8 mouse cellular contexts compared by ENCODE assay signal in the genomic region with DNA sequence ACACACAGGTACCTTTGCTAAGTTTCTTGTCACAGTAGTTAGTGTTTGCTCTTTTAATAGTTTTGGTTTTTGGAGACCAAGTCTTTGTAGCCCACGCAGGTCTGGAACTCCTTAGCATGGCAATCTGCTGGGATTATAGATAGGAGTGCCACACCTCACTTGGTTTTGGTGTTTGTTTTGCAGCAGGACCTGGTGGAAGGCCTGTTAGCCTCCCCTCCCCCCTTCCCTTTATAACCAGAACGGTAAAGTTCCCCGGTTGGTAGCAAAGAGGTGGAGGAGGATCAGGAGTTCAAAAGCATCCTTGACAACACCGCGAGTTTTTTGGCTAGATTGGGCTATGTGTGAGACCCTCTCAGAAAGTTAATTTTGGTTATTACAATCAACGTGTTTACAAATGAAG. TPM values are rescaled to one million over a fixed set of nuclear protein-coding genes. Genes with fewer than 3 reads are reported as not detected.
DNase-seq lines count a peak whose midpoint lies in the region; ATAC-seq and TF ChIP-seq lines count a peak whose summit lies in the region.

No protein-coding gene starts in this region.

- H3K9ac ChIP-seq in heart, embryonic 16.5 days (ENCODE audit: low read length), result no peak overlapping the region
- peak overlapping the region; percentile 71 for H3K9ac ChIP-seq in liver, embryonic 14.5 days (replicated peaks)

- no peaks in the 10 kb centered on the region for H3K27me3 ChIP-seq in heart, embryonic 16.5 days (ENCODE audit: control insufficient read depth, insufficient read depth, low read length)
- H3K27me3 ChIP-seq in G1E (ENCODE audit: insufficient read depth, low read length), result no peaks in the 10 kb centered on the region
- H3K27me3 ChIP-seq in liver, embryonic 14.5 days (ENCODE audit: control insufficient read depth, insufficient read depth, low read length), result no peaks in the 10 kb centered on the region

- intact Hi-C loops in heart, postnatal 10 days (cut with DNase I), result no loop called here
- intact Hi-C loops in left cerebral cortex, adult 2 months (cut with DNase I), result no loop called here

- WGBS in heart, embryonic 16.5 days, result 80% methylated on average over 6 of the region's 6 CpGs
- 53% methylated on average over 6 of the region's 6 CpGs for WGBS in liver, embryonic 14.5 days (ENCODE audit: insufficient replicate concordance)

- H3K27ac ChIP-seq in heart, embryonic 16.5 days (ENCODE audit: low read length), result peak overlapping the region; percentile 41; the same call in 1 of the 2 replicates
- H3K27ac ChIP-seq in liver, embryonic 14.5 days, result peak overlapping the region; percentile 99
- no peak overlapping the region for H3K27ac ChIP-seq in left cerebral cortex, adult 2 months

- peaks cover 31% of the 10 kb centered on the region for H3K4me1 ChIP-seq in heart, embryonic 16.5 days (ENCODE audit: control insufficient read depth, insufficient read depth, low read length)
- peaks cover 76% of the 10 kb centered on the region for H3K4me1 ChIP-seq in G1E (ENCODE audit: insufficient read depth, low read depth, low read length)
- peaks cover 63 to 75% of the 10 kb centered on the region in 2 experiments for H3K4me1 ChIP-seq in liver, embryonic 14.5 days (replicated peaks; ENCODE audit: control insufficient read depth in 2 of 2, insufficient read depth in 2 of 2, low read length in 1 of 2)

- peaks cover 22% of the 10 kb centered on the region for H3K36me3 ChIP-seq in heart, embryonic 16.5 days (ENCODE audit: control insufficient read depth, insufficient read depth)
- peaks cover 63% of the 10 kb centered on the region for H3K36me3 ChIP-seq in G1E (replicated peaks)
- H3K36me3 ChIP-seq in liver, embryonic 14.5 days (replicated peaks; ENCODE audit: control insufficient read depth, insufficient read depth, low read depth), result peaks cover 51% of the 10 kb centered on the region

- H3K9me3 ChIP-seq in heart, embryonic 16.5 days (replicated peaks; ENCODE audit: control insufficient read depth, low read length), result no peaks in the 10 kb centered on the region
- no peaks in the 10 kb centered on the region for H3K9me3 ChIP-seq in G1E (replicated peaks)
- no peaks in the 10 kb centered on the region for H3K9me3 ChIP-seq in liver, embryonic 14.5 days (ENCODE audit: control insufficient read depth, low read length)

- no peak for ATAC-seq in cerebellum, adult (ENCODE audit: insufficient number of reproducible peaks, low FRiP score, low TSS enrichment)
- ATAC-seq in heart, embryonic 16.5 days (replicated peaks; ENCODE audit: extremely low read depth, insufficient read depth, low FRiP score), result no peak
- no peak for ATAC-seq in G1E (ENCODE audit: extremely low read depth, insufficient number of reproducible peaks, low FRiP score, poor library complexity, severe bottlenecking)
- ATAC-seq in liver, embryonic 14.5 days (ENCODE audit: insufficient read depth), result no peak

- TF ChIP-seq CTCF in G1E (IDR thresholded peaks at IDR 0.05; ENCODE audit: low read depth, low read length), result no peak
- no peak for TF ChIP-seq CTCF in liver, embryonic 14.5 days (IDR thresholded peaks at IDR 0.05; ENCODE audit: low read depth)
- no peak for TF ChIP-seq CTCF in left cerebral cortex, adult 2 months (IDR thresholded peaks at IDR 0.05)

- peak; percentile 60 for DNase-seq in cerebellum, adult 9-10 months
- no peak for DNase-seq in heart, postnatal 10 days
- DNase-seq in G1E (ENCODE audit: low spot score), result no peak
- DNase-seq in liver, embryonic 14.5 days (ENCODE audit: low read depth in 3 of 3, low spot score in 3 of 3), result peak in 1 of 3 experiments; percentile 30
- DNase-seq in right cerebral cortex, postnatal 25 days, result no peak
- DNase-seq in left cerebral cortex, adult 2 months (ENCODE audit: extremely low spot score in 1 of 2, low spot score in 2 of 2), result no peak

- no peak overlapping the region for H3K4me3 ChIP-seq in heart, embryonic 16.5 days (ENCODE audit: low read length)
- H3K4me3 ChIP-seq in G1E (ENCODE audit: low read depth, low read length), result peak overlapping the region; percentile 20; the same call in 1 of the 2 replicates
- H3K4me3 ChIP-seq in liver, embryonic 14.5 days (ENCODE audit: insufficient read depth in 1 of 2, low read depth in 2 of 2, low read length in 2 of 2), result peak overlapping the region; percentile 26 to 75
- H3K4me3 ChIP-seq in left cerebral cortex, adult 2 months, result no peak overlapping the region

- TF ChIP-seq EP300 in liver, embryonic 14.5 days (IDR thresholded peaks at IDR 0.05; ENCODE audit: low read depth), result 0 out of 2 replicates have a peak, but pooled peaks have one; percentile 4

- H3K4me2 ChIP-seq in heart, embryonic 16.5 days (ENCODE audit: low read depth, low read length), result no peak overlapping the region
- peak overlapping the region; percentile 93 for H3K4me2 ChIP-seq in liver, embryonic 14.5 days (ENCODE audit: low read depth)

RNA-seq across cellular contexts. Expression of a gene that starts 6.2 kb away (rescaled TPM):
- polyA plus RNA-seq in heart, embryonic 16.5 days (2015; fragmentation: Nextera tagmentation; extraction: Ambion mirVana), result 340 and 355 TPM in 2 replicates
- 100 to 1,000 TPM; 195 to 202 TPM for total RNA-seq in heart, postnatal 10 days (2021)
- total RNA-seq in G1E (2014; fragmentation: Nextera tagmentation), result 68.2 and 118 TPM in 2 replicates
- 115 and 129 TPM in 2 replicates for total RNA-seq in G1E (2017)
- 116 and 137 TPM in 2 replicates for polyA plus RNA-seq in G1E (2012)
- polyA plus RNA-seq in liver, embryonic 14.5 days (2012; rRNA removed), result 109 and 121 TPM in 2 replicates
- 165 and 178 TPM in 2 replicates for polyA plus RNA-seq in liver, embryonic 14.5 days (2014; fragmentation: Nextera tagmentation; extraction: Ambion mirVana)
- 100 to 1,000 TPM; 137 to 141 TPM for total RNA-seq in left cerebral cortex, adult 2 months (2021)

RNA-seq across cellular contexts. Expression of a gene that starts 6.2 kb away (rescaled TPM):
- 8.1 and 9.4 TPM in 2 replicates for polyA plus RNA-seq in heart, embryonic 16.5 days (2015; fragmentation: Nextera tagmentation; extraction: Ambion mirVana)
- total RNA-seq in heart, postnatal 10 days (2021), result 1 to 10 TPM; 2.8 to 3.2 TPM
- total RNA-seq in G1E (2014; fragmentation: Nextera tagmentation), result 50.8 and 67.8 TPM in 2 replicates
- 37.9 and 42.2 TPM in 2 replicates for total RNA-seq in G1E (2017)
- 12.5 and 18.8 TPM in 2 replicates for polyA plus RNA-seq in G1E (2012)
- 22.1 and 24.8 TPM in 2 replicates for polyA plus RNA-seq in liver, embryonic 14.5 days (2012; rRNA removed)
- polyA plus RNA-seq in liver, embryonic 14.5 days (2014; fragmentation: Nextera tagmentation; extraction: Ambion mirVana), result 18.7 and 22.5 TPM in 2 replicates
- under 1 TPM; 0.25 to 0.42 TPM for total RNA-seq in left cerebral cortex, adult 2 months (2021)

RNA-seq across cellular contexts. Expression of a gene that starts 6.2 kb away (rescaled TPM):
- 44.1 and 47.8 TPM in 2 replicates for polyA plus RNA-seq in heart, embryonic 16.5 days (2015; fragmentation: Nextera tagmentation; extraction: Ambion mirVana)
- 10 to 100 TPM; 46.3 to 47.5 TPM for total RNA-seq in heart, postnatal 10 days (2021)
- total RNA-seq in G1E (2014; fragmentation: Nextera tagmentation) (190 and 198 TPM in 2 replicates), G1E (2017) (200 and 229 TPM in 2 replicates)
- 274 and 333 TPM in 2 replicates for polyA plus RNA-seq in G1E (2012)
- polyA plus RNA-seq in liver, embryonic 14.5 days (2012; rRNA removed), result 47.7 and 52.9 TPM in 2 replicates
- 34.2 and 43.3 TPM in 2 replicates for polyA plus RNA-seq in liver, embryonic 14.5 days (2014; fragmentation: Nextera tagmentation; extraction: Ambion mirVana)
- total RNA-seq in left cerebral cortex, adult 2 months (2021), result 10 to 100 TPM; 33.5 to 35.2 TPM

RNA-seq across cellular contexts. Expression of a gene that starts 9.2 kb away (rescaled TPM):
- 604 and 609 TPM in 2 replicates for polyA plus RNA-seq in heart, embryonic 16.5 days (2015; fragmentation: Nextera tagmentation; extraction: Ambion mirVana)
- 100 to 1,000 TPM; 525 to 549 TPM for total RNA-seq in heart, postnatal 10 days (2021)
- total RNA-seq in G1E (2014; fragmentation: Nextera tagmentation), result 117 and 124 TPM in 2 replicates
- 344 and 364 TPM in 2 replicates for total RNA-seq in G1E (2017)
- polyA plus RNA-seq in G1E (2012), result 215 and 331 TPM in 2 replicates
- polyA plus RNA-seq in liver, embryonic 14.5 days (2012; rRNA removed), result 152 and 288 TPM in 2 replicates
- polyA plus RNA-seq in liver, embryonic 14.5 days (2014; fragmentation: Nextera tagmentation; extraction: Ambion mirVana), result 435 and 447 TPM in 2 replicates
- 100 to 1,000 TPM; 206 to 211 TPM for total RNA-seq in left cerebral cortex, adult 2 months (2021)

RNA-seq across cellular contexts. Expression of a gene that starts 35.1 kb away (rescaled TPM):
- 13.6 and 15.7 TPM in 2 replicates for polyA plus RNA-seq in heart, embryonic 16.5 days (2015; fragmentation: Nextera tagmentation; extraction: Ambion mirVana)
- total RNA-seq in heart, postnatal 10 days (2021), result 10 to 100 TPM; 17.7 to 30.5 TPM
- total RNA-seq in G1E (2014; fragmentation: Nextera tagmentation), result not detected in 2 replicates
- total RNA-seq in G1E (2017), result 0.11 and 1.0 TPM in 2 replicates
- polyA plus RNA-seq in G1E (2012), result not detected in 2 replicates
- polyA plus RNA-seq in liver, embryonic 14.5 days (2012; rRNA removed), result 14.9 and 15.5 TPM in 2 replicates
- 8.4 and 10.0 TPM in 2 replicates for polyA plus RNA-seq in liver, embryonic 14.5 days (2014; fragmentation: Nextera tagmentation; extraction: Ambion mirVana)
- 10 to 100 TPM; 30.6 to 37.2 TPM for total RNA-seq in left cerebral cortex, adult 2 months (2021)

Comparison
In these comparisons a context has a peak if more than half of its experiments do, and no peak if none do; other contexts are left out.
1. H3K4me3 ChIP-seq: peak in G1E (single experiment) and liver, embryonic 14.5 days (2 of 2); none in heart, embryonic 16.5 days (single experiment) and left cerebral cortex, adult 2 months (single experiment).
2. RNA of a gene that starts 6.2 kb away (total RNA-seq): 37.9 to 67.8 TPM in G1E; 2.8 to 3.2 TPM in heart, postnatal 10 days and 0.25 to 0.42 TPM in left cerebral cortex, adult 2 months; every median in the first group is over 4 times any median in the second.